Mouse (Mus musculus) heart, embryonic 10.5 days (tissue): ENCODE measurements around the gene Pear1. TPM values are rescaled to one million over a fixed set of nuclear protein-coding genes. Genes with fewer than 3 reads are reported as not detected.

ENCODE experiments used
- DNase-seq: peaks from one replicate; pipeline ENCODE4 v3.0.0-alpha.2; 2017; ENCODE audit warnings: low spot score
- H3K27ac ChIP-seq: fragments of 300-500 bp; sonication (generic); 2 replicates; pipeline ENCODE4 v1.5.1; 2016; ENCODE audit warnings: mild to moderate bottlenecking
- H3K27me3 ChIP-seq: fragments of 300-500 bp; sonication (generic); 2 replicates; pipeline ENCODE4 v1.6.1; 2016; ENCODE audit warnings: mild to moderate bottlenecking; ENCODE audit not compliant: poor library complexity, insufficient read depth, severe bottlenecking
- H3K36me3 ChIP-seq: fragments of 300-500 bp; sonication (generic); 2 replicates; pipeline ENCODE4 v1.6.1; 2016; ENCODE audit warnings: mild to moderate bottlenecking, moderate library complexity
- H3K4me1 ChIP-seq: fragments of 300-500 bp; sonication (generic); 2 replicates; pipeline ENCODE4 v1.6.1; 2016; ENCODE audit warnings: mild to moderate bottlenecking
- H3K4me3 ChIP-seq: fragments of 300-500 bp; sonication (generic); 2 replicates; pipeline ENCODE4 v1.5.1; 2016; ENCODE audit warnings: mild to moderate bottlenecking, moderate library complexity
- H3K9me3 ChIP-seq: fragments of 300-500 bp; sonication (generic); 2 replicates; pipeline ENCODE4 v1.6.1; 2016; ENCODE audit warnings: mild to moderate bottlenecking, moderate library complexity
- WGBS: fragments of 180-500 bp; shearing (Covaris S2); methylation state at CpG from one replicate; pipeline ENCODE4 v1.1.7; 2016; 5-methylcytosine and 5-hydroxymethylcytosine counted together
- polyA plus RNA-seq: library from polyadenylated mRNA; unstranded; fragments of >200 nt; fragmentation: Nextera tagmentation; extraction: Ambion mirVana; gene quantifications from 2 replicates; pipeline ENCODE4 v1.2.1, GENCODE M21; 2016

Pear1 gene
- polyA plus RNA-seq, 1 experiment from 2014 or later = 14.3 TPM

DNA sequence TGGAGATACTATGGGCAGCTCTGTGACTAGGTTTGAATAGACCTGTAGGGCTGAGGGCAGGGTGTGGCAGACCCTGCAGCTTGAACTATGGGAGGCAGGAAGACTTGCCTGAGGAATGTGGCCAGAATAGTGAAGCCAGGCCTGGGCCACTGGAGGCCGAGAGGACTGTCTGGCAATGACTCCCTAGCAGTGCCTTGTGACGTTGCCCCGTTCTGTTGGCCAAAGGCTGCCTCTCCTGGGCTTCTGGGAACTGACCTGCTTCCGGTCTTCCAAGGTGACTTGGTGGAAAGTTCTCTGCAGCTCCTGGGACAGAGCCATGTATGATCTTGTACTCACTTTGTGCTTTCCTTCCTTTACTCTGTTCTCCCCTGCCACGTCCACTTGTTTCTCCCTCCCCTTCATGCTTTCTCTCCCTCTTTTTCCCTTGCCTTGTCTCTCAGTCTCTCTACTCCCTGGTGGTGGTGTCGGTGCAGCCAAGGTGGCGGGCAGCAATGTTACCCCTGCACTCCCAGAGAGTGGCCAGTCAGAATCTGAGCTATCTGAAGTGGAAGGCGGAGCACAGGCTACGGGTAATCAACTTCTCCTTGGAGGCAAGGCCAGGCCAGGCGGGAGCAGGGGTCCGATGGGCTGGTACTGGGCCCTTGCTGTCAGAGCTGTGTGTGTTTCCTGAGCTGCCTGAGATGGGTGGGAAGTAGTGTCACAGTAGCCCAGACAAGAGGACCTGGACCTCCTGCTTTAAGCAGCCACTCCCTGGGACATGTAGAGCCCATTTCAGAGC, 89.9 kb downstream of the Pear1 start:
- no peak for DNase-seq
- 64% methylated on average over 11 of the region's 11 CpGs for WGBS
- no peak overlapping the region for H3K27ac ChIP-seq
- H3K4me1 ChIP-seq = peaks cover 16% of the 10 kb centered on the region
- H3K36me3 ChIP-seq = peaks cover 91% of the 10 kb centered on the region
- H3K9me3 ChIP-seq = no peaks in the 10 kb centered on the region
- H3K27me3 ChIP-seq = no peaks in the 10 kb centered on the region
- H3K4me3 ChIP-seq = no peak overlapping the region

DNA sequence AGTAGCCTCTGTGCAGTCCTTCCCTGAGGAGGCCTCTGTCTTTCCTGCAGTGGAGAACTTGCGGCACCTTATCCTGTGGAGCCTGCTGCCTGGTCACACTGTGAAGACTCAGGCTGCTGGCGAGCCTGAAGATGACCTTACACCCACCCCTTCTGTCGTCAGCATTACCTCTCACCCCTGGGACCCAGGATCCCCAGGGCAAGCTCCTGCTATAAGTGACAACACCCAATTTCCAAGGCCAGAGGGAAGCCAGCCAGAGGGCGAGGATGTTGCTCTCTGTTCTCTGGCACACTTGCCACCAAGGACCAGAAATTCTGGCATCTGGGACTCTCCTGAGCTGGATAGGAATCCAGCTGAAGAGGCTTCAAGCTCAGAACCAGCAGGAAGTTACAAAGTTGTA, 91.0 kb downstream of the Pear1 start:
- peaks cover 16% of the 10 kb centered on the region for H3K4me1 ChIP-seq
- H3K9me3 ChIP-seq = no peaks in the 10 kb centered on the region
- H3K27me3 ChIP-seq = no peaks in the 10 kb centered on the region
- no peak overlapping the region for H3K27ac ChIP-seq
- 68% methylated on average over 4 of the region's 4 CpGs for WGBS
- peaks cover 93% of the 10 kb centered on the region for H3K36me3 ChIP-seq
- H3K4me3 ChIP-seq = no peak overlapping the region
- no peak for DNase-seq

DNA sequence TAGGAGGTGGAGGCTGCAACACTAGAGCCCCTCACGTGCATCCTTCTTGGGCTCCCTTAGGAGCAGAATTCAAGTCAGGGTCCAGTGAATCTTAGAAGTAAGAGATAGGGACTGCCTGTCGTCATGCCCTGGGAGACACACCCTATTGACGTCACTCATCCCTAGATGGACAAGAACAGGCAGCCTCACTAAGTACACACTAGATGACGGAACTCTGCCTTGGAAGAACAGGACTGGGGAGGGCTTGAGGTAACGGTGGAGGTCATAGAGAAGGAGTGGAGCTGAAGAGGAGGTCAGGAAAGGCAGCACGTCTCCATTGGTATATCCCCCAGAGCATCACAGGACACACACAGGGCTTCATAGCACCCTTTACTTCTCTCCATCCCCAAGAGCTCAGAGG, 95.4 kb downstream of the Pear1 start:
- peak; percentile 63 for DNase-seq
- H3K27ac ChIP-seq = no peak overlapping the region
- peaks cover under 1% of the 10 kb centered on the region; the same call in 1 of the 2 replicates for H3K4me1 ChIP-seq
- H3K27me3 ChIP-seq = no peaks in the 10 kb centered on the region
- 92% methylated on average over 6 of the region's 6 CpGs for WGBS
- no peaks in the 10 kb centered on the region for H3K9me3 ChIP-seq
- H3K4me3 ChIP-seq = no peak overlapping the region
- H3K36me3 ChIP-seq = peaks cover 91% of the 10 kb centered on the region

DNA sequence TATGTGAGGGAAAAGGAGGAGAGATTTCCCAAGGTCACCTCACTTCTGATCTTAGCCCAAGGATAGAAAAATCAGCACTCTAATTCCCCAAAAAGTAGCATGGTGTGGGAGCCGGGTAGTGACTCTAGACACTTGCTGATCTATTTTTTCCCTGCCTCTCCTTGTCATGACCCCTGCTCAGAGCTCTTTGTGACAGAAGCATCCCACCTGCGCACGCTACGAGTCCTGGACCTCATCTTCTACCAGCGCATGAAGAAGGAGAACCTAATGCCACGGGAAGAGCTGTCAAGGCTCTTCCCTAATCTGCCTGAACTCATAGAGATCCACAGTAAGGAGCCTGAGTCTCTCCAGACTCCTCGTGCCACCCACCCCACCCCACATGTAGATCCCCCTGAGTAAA, 97.9 kb downstream of the Pear1 start:
- no peak overlapping the region for H3K27ac ChIP-seq
- H3K9me3 ChIP-seq = no peaks in the 10 kb centered on the region
- H3K36me3 ChIP-seq = peaks cover 84% of the 10 kb centered on the region
- peak; percentile 70 for DNase-seq
- no peaks in the 10 kb centered on the region for H3K4me1 ChIP-seq
- H3K27me3 ChIP-seq = no peaks in the 10 kb centered on the region
- 87% methylated on average over 7 of the region's 7 CpGs for WGBS
- no peak overlapping the region for H3K4me3 ChIP-seq

DNA sequence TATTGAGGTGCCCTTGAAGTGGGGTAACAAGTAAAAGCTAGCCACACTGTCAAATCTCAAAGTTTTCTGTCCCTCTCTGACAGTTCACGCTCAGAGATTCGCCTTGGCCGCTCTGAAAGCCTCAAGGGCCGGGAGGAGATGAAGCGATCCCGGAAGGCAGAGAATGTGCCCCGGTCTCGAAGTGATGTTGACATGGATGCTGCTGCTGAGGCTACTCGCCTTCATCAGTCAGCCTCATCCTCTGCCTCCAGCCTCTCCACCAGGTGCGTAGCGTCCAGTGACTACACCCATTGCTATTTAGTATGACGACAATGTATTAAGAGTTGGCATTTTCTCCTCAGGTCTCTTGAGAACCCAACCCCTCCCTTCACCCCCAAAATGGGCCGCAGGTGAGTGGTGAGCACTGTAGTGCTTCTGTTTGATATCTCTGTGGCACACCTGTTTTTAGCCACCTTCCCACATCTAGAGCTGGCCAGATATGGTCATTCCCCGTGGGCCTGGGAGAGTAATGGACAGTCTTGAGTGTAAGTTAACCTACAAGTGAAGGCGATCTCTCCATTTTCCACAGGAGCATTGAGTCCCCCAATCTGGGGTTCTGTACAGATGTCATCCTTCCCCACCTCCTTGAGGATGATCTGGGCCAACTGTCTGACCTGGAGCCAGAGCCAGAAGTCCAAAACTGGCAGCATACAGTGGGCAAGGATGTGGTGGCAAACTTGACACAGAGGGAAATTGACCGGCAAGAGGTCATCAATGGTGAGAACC, 98.5 kb downstream of the Pear1 start:
- Histone ChIP-seq H3K4me3 (no peak overlapping the region), H3K27ac (no peak overlapping the region), H3K9me3 (no peaks in the 10 kb centered on the region), H3K27me3 (no peaks in the 10 kb centered on the region), H3K36me3 (peaks cover 85% of the 10 kb centered on the region), H3K4me1 (no peaks in the 10 kb centered on the region)
- WGBS = 96% methylated on average over 16 of the region's 16 CpGs
- DNase-seq = peak; percentile 71

DNA sequence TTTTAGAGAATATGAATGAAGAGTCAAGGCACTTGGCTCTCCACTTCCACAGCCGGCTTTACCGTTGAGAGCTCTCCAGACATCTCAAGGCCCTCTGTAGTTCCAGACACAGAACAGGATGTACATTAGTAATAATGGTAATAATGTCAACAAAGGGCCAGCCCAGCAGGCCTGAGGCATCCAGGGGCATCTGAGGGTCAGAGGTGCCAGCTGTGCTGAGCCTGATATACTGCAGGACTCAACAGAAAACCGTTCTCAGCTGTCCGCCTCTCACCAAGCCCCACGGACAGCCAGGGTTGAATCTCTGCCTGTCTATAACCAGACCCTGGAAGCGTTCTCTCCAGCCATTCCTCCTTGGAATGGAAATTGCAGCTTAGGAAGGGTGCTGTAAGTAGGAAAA, 99.5 kb downstream of the Pear1 start:
- 76% methylated on average over 6 of the region's 6 CpGs for WGBS
- Histone ChIP-seq H3K36me3 (peaks cover 80% of the 10 kb centered on the region), H3K27ac (no peak overlapping the region), H3K9me3 (no peaks in the 10 kb centered on the region), H3K4me3 (no peak overlapping the region), H3K4me1 (no peaks in the 10 kb centered on the region), H3K27me3 (no peaks in the 10 kb centered on the region)
- DNase-seq = no peak

DNA sequence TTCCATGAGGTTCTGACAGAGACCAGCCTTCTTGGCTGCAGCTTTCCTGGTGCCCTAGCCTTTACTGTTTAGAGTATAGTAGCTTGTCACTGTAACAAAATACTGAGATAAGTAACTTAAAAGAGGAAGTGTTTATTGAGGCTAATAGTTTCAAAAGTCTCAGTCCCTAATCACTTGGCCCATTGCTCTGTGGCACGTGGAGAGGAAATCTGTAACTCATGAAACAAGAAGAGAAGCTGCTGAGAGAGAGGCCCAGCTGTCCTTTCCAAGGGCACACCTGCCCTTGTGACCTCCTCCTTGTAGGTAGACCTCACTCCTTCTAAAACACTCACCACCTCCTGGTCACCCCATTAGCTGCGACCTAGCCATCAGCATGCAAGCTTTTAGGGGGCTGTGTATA, 105.6 kb downstream of the Pear1 start:
- Histone ChIP-seq H3K9me3 (no peaks in the 10 kb centered on the region), H3K4me1 (no peaks in the 10 kb centered on the region), H3K27me3 (no peaks in the 10 kb centered on the region), H3K27ac (no peak overlapping the region), H3K36me3 (peaks cover 76% of the 10 kb centered on the region), H3K4me3 (no peak overlapping the region)
- 79% methylated on average over 2 of the region's 2 CpGs for WGBS
- peak; percentile 47 for DNase-seq

Other genes starting within 250 kb of the Pear1 start
- gene Arhgef11, start 206.7 kb downstream of the Pear1 start, polyA plus RNA-seq = 11.5 and 11.7 TPM in 2 replicates
- gene Lrrc71, start 75.7 kb downstream of the Pear1 start, polyA plus RNA-seq = 0.30 and 0.63 TPM in 2 replicates
- 0.05 and 0.68 TPM in 2 replicates for gene Ntrk1, start 29.1 kb downstream of the Pear1 start, polyA plus RNA-seq
- gene Insrr, start 27.4 kb downstream of the Pear1 start, polyA plus RNA-seq = 0.07 TPM in 1 of 2 replicates, not detected in the other
- 0.20 and 0.23 TPM in 2 replicates for gene Sh2d2a, start 22.4 kb upstream of the Pear1 start, polyA plus RNA-seq
- 11.8 and 13.6 TPM in 2 replicates for gene Prcc, start 61.3 kb upstream of the Pear1 start, polyA plus RNA-seq
- gene Hdgf, start 82.0 kb upstream of the Pear1 start, polyA plus RNA-seq = 182 and 248 TPM in 2 replicates
- gene Mrpl24, start 95.2 kb upstream of the Pear1 start, polyA plus RNA-seq = 64.2 and 71.3 TPM in 2 replicates
- 39.6 and 55.1 TPM in 2 replicates for gene Isg20l2, start 106.0 kb upstream of the Pear1 start, polyA plus RNA-seq
- 16.8 and 21.0 TPM in 2 replicates for gene Rrnad1, start 106.4 kb upstream of the Pear1 start, polyA plus RNA-seq
- gene Crabp2, start 124.4 kb upstream of the Pear1 start, polyA plus RNA-seq = 35.8 and 126 TPM in 2 replicates
- gene Nes, start 146.8 kb upstream of the Pear1 start, polyA plus RNA-seq = 25.0 and 28.8 TPM in 2 replicates
- gene Bcan, start 175.9 kb upstream of the Pear1 start, polyA plus RNA-seq = 0.05 TPM in 1 of 2 replicates, not detected in the other
- gene Hapln2, start 203.3 kb upstream of the Pear1 start, polyA plus RNA-seq = 0.07 and 0.08 TPM in 2 replicates
- 28.5 and 47.0 TPM in 2 replicates for gene Gpatch4, start 218.8 kb upstream of the Pear1 start, polyA plus RNA-seq
- 143 and 148 TPM in 2 replicates for gene Naxe, start 234.2 kb upstream of the Pear1 start, polyA plus RNA-seq